Mouse (Mus musculus) lung, postnatal 14 days (tissue): ENCODE results near the gene Olfr921.

Source experiments
- DNase-seq: peaks from one replicate; pipeline ENCODE4 v3.0.0; 2021

The Olfr921 gene

DNA sequence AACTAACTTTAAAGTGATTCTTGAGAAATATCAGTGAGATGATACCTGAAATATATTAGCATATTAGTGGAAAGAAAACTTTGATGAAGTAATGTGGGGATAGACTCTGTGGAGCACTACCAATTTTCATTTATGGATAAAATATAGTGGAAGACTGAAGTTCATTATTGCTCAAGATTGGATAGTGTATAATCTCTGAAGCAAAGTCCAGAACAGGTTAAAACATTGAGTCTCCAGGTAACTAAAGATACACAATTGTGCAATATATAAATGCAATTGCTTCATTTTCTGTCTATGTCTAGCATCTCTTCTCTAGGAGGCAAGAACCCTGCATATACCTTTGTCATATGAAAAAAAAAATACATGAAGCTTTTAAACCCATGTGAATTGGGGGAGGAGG lies at the start of gene Olfr921:
Gene Olfr921 (plus strand): TSS at position 301 of the 400 bp plus-strand sequence.
- DNase-seq, result no peak

GRCm38 (mm10) chr9:38724044-38724443 lies 48.8 kb upstream of the Olfr921 start:
- DNase-seq, result no peak

- no peak for DNase-seq
Observed at GRCm38 (mm10) chr9:38728218-38728617, 44.6 kb upstream of the Olfr921 start.

GRCm38 (mm10) chr9:38741408-38741807 lies 31.5 kb upstream of the Olfr921 start:
- no peak for DNase-seq

- DNase-seq, result no peak
Observed at GRCm38 (mm10) chr9:38744619-38745315, 28.1 kb upstream of the Olfr921 start.

GRCm38 (mm10) chr9:38751999-38752398 lies 20.9 kb upstream of the Olfr921 start, which contains the start of gene Olfr920:
TSS of gene Olfr920 (plus strand) at chr9:38752299.
- no peak for DNase-seq

DNA sequence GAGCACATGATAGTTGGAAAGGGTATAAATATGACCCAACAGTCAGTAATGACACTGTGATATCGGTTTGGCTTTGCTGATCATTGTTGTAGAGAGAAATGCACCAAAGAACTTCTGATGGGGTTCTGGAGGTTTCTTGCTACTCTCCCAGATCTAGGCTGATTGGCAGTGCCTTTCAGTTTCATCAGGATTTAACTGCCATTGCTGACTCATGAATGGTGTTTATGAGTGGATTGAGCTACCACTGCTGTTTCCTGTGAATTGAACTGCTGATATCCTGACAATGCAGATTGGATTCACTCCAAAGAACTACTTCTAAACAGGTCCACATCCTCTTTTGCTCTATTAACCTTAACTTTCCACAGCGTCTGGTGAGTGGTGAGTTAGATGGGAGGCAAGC lies 19.8 kb downstream of the Olfr921 start:
- no peak for DNase-seq

DNA sequence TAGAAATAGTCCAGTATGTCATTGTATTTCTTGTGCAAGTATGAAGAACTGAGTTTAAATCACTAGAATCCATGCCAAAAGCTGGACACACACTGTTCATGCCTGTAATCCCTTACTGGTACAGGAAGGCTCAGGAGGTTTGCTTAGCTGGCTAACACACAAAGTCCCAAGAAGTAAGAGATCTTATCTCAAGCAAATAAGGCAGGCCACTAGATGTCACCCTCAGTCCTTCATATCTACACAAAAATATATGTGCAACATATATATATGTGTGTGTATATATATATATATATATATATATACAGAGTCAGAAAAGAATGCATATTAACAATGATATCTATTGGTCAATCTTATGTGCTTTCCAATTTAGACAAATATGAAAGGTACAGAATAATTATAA lies 32.8 kb downstream of the Olfr921 start:
- DNase-seq, result no peak

GRCm38 (mm10) chr9:38814314-38814713 lies 41.4 kb downstream of the Olfr921 start, which contains the start of gene Olfr922:
TSS of gene Olfr922 (plus strand) at chr9:38814614.
- DNase-seq, result no peak

- DNase-seq, result no peak
Observed at GRCm38 (mm10) chr9:38815458-38815986, 42.7 kb downstream of the Olfr921 start.

DNA sequence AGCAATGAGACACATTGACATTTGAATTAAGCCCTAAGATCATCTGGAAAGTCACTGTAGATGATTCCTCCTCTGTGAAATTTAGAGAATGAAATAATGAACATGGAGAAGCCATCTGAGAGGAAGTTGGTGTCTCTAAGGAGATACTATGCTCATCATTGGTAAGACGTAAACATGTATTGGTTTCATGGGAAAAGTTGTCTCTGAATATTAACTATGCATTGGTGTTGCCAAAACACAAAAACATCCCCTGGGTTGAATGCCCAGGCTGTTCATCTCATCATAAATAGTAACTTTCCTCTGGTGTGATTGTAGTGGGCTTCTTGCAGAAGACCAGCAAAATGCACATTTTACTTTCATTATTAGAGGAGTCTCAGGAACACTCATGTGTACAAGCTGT lies 53.4 kb downstream of the Olfr921 start, which contains the start of gene Olfr923:
Gene Olfr923 (plus strand): TSS at position 301 of the 400 bp plus-strand sequence.
- DNase-seq, result no peak
